Mouse (Mus musculus): ENCODE data around the gene Fbxo7.
"Not testable (repeated sequence)": the region's sequence is repeated elsewhere in the genome, so short reads cannot be mapped to it uniquely, and the experiment has no call there.

The Fbxo7 gene

GRCm38 (mm10) chr10:86021749-86022473 is at the start of gene Fbxo7:
Gene Fbxo7, plus strand, starts transcription at chr10:86021972.
- peak; percentile 89 for DNase-seq

- DNase-seq = no peak
Observed at GRCm38 (mm10) chr10:85972915-85973314, 48.9 kb upstream of the Fbxo7 start.

DNA sequence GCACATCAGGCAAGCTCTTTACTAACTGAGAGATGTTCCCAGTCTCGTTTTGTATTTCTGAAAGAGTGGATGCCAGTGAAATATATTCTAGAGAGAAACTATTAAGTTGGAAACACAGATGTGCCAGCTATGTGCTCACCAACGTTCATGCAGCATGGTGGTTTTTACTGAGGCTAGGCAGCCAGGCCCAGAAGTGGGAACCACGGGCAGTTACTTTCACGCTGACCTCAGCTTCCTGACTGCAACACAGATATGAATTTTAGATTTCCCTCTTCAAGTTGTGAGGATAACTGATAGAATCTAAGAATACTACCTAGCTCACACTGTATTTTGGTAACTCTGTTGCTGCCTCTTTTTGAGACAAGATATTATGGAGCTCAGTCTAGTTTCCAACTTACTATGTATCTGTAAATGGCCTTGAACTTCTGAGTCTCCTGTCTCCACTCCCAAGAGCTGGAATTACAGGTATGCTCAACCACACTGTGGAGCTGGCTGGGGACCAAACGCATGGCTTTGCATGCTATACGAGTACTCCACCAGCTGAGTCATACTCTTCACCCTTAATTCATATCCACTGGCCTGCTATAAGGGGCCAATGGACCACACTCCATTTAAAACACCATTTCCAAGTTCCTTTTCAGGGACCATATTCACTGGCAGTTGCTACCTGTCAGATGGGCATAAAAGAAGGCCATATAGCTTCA is 32.2 kb upstream of the Fbxo7 start:
- DNase-seq = no peak

- DNase-seq = no peak
Observed at GRCm38 (mm10) chr10:85992412-85992811, 29.4 kb upstream of the Fbxo7 start.

DNA sequence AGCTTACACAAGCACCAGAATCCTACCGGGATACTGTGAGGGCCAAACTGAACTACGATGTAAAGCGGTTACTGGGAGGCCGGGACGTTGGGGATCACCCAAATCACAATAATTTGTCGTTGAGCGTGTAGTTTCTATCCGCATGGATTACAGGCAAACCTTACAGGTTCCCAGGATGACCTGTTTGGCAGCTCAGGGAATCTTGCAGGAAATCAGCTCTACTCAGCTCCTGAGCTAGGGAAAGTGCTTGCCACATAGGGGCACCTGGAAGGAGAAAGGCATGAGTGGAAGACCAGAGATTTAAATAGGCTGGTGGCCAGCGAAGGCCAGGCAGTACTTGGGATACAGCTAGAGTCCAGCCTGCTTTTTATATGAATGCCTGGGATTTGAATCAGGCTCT is 27.9 kb upstream of the Fbxo7 start:
- no peak for DNase-seq

GRCm38 (mm10) chr10:85994543-85995104 is 27.1 kb upstream of the Fbxo7 start:
- DNase-seq = no peak

GRCm38 (mm10) chr10:86000447-86000846 is 21.3 kb upstream of the Fbxo7 start:
- DNase-seq = no peak

- no peak for DNase-seq
Observed at GRCm38 (mm10) chr10:86006455-86006854, 15.3 kb upstream of the Fbxo7 start.

- DNase-seq = no peak
Observed at GRCm38 (mm10) chr10:86009688-86010087, 12.1 kb upstream of the Fbxo7 start.

- DNase-seq = no peak
Observed at GRCm38 (mm10) chr10:86010636-86011035, 11.1 kb upstream of the Fbxo7 start.

GRCm38 (mm10) chr10:86011172-86011571 is 10.6 kb upstream of the Fbxo7 start:
- DNase-seq = no peak

- no peak for DNase-seq
Observed at GRCm38 (mm10) chr10:86011781-86012180, 10.0 kb upstream of the Fbxo7 start, which contains the start of gene Bpifc. Gene Bpifc, minus strand, starts transcription at chr10:86011895.

- DNase-seq = no peak
Observed at GRCm38 (mm10) chr10:86017781-86018180, 4.0 kb upstream of the Fbxo7 start.

- DNase-seq = no peak
Observed at GRCm38 (mm10) chr10:86018813-86019212, 3.0 kb upstream of the Fbxo7 start.

DNA sequence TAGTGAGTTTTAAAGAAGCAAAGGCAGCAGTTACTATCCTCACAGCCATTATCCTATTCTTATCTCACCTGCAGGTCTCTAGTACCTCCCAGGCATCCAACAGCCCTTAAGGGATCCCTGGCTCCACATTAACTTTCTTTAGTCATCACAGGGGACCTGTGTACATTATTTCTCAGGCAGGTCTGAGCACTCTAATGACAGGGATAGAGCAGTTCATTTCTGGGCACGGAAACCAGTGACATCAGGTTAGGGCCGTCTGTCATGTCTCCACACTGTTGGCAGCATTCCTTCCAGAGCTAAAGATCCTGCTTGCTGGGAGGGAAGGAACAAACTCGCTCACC is 394 bp upstream of the Fbxo7 start:
- DNase-seq = no peak

DNA sequence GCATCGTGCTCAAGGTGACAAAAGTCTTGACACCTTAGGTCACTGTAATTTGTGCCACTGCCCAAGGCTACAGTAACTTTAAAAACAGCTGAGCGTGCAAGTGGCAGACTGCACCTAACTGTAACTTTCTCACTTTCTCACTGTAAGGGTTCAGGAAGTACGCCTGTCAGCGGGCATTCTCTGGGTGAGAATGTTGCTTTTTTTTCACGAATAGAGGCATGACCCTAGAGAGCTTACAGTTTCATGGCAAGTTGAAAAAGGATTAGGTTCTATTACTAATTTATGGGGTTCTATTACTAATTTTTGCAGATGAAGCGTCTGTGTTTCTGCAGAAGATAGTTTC is 673 bp downstream of the Fbxo7 start:
- DNase-seq = no peak

DNA sequence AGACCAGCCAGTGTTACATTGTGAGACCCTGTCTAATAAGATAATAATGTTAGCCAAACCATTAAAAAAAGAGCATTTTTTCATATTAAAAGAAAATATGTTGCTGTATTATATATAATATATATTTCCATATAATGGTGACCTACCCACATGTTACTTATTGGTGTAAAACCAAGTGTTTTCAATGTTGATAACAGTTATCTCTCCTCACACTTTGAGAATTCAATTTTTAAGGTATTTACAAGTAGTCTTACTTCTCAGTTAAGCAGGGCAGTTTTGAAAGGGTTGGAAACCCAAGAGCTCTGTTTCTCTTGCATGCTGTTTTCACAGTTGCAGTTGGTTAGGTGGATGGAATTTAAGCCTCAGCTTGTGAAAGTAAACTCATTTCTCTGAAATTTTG is 1.4 kb downstream of the Fbxo7 start:
- DNase-seq = no peak

DNA sequence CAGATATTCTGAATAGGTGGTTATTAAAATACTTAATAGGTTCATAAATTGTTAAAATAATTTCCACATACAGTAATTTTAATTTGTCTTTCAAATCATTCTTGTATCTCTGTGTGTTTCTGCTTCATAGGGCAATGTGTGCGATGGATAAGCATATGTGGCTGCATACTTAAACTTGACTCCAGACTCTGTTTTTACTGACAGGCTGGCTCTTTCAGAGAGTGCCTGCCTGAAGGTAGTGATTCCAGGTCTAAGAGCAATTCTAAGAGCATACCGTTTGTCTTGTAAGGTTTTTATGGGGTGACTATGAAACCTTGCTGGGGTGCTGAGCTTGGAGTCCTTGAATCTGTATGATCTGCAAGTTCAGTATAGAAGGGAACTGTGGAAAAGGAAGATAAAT is 4.1 kb downstream of the Fbxo7 start:
- DNase-seq = no peak

DNA sequence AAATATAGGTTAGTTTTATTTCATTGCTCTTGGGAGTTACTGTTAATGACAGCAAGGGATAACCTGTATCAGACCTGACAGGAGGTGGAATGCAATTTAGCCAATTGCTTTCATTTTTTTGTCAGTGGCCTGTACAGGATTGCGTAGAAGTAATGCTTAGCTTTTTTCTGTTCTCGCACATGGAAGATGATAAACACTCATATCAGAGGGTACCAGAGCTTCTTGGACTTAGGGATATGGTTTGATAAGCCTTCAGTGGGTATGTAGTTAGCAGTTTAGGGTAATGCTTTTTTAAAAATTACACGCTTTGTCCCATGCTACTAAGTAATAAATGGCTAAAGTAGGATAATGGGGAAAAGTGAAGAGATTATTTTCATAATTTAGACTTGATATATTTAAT is 4.6 kb downstream of the Fbxo7 start:
- no peak for DNase-seq

- DNase-seq = not testable (repeated sequence)
Observed at GRCm38 (mm10) chr10:86026807-86027206, 5.0 kb downstream of the Fbxo7 start.

DNA sequence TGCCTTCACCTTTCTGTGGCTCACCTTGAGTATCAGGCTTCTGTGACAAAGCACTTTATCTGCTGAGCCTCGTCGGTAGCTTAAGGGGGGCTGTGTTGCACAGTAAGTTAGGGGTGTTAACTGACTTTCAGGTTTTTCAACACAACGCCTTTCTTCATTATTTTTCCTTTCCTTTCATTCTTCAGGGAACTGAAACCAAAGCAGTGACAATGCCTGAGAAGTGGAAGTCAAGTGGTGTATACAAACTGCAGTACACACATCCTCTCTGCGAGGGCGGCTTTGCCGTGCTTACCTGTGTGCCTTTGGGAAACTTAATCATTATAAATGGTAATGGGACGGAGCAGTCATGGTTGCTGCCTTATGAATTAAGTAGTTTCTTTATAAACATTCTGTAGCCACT is 9.0 kb downstream of the Fbxo7 start:
- DNase-seq = no peak

DNA sequence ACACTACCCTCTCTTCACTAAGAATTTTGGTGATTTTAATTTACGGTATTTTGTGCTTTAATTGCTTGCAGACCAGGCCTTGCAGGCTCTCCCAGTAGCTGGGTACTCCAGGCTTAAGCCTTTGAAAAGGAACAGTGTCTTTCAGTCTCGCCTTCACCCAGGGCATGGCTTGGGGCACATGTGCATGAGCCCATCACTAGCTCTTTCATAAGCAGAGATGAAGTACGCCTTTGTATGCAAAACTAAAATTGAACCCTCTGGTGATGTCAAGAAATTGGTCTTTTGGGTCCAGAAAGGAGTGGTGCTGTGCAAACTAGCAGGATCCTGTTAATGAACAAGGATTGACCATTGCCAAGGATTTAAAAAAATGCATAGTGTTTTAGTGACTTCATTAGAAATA is 10.7 kb downstream of the Fbxo7 start:
- DNase-seq = no peak

DNA sequence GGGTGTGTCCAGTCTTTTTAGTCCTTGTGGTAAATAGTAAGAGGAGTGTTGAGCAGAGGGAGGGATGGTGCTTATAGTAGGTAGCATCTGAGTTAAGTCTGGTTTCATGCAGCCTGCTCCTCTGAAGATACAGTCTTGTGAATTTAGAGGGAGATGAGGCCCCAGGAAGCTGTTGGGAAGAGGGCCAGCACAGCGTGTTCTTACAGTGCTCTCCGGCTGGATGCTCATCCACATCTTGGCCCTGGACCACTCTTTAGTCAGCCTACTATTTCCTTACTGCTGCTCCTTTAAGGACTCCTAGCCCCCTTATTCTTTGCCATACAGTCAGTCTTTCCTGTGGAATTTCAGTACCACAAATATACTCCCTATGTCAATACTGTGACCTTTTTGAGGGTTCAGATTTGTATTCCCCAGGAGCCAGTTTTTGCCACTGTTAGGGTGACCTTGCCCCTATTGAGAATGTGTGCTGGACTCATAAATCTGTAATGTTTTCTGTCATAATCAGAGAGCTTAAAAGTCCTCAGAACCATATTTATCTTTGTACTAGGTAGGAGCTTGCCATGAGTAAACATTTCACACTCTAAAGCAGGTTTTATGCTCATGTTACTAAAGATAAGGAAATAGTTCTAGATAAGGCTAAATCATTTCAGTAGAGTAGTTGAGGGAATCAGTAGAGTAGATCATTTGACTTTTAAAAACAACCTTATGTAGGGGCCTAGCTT is 12.4 kb downstream of the Fbxo7 start:
- no peak for DNase-seq

DNA sequence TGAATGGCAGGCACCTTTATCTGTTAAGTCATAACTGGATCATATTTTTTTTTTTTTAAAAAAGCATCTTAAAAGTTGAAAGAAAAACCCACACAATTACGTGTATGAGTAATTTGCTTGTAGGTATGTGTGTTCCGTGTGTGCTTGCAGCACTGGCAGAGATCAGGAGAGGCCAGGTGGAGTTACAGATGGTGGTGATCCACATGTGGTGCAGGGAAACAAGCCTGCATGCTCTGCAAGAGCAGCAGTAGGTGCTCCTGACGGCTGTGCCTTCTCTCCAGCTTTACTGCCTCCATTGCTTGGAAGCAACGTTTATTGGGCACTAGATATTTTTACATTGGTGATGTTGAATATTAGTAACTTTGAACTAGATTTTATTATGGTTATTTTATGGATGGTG is 21.9 kb downstream of the Fbxo7 start:
- no peak for DNase-seq

Measured in thymus, postnatal 25 days (tissue).